Mouse (Mus musculus) skeletal muscle tissue, postnatal 0 days (tissue): ENCODE data around the gene Gm3238. TPM values are rescaled to one million over a fixed set of nuclear protein-coding genes. Genes with fewer than 3 reads are reported as not detected.

Experiments used
- polyA plus RNA-seq: library from polyadenylated mRNA; unstranded; fragments of >200 nt; fragmentation: Nextera tagmentation; extraction: Ambion mirVana; gene quantifications from 2 replicates; pipeline ENCODE4 v1.2.1, GENCODE M21; 2015

The Gm3238 gene
- not detected in 2 replicates for polyA plus RNA-seq

DNA sequence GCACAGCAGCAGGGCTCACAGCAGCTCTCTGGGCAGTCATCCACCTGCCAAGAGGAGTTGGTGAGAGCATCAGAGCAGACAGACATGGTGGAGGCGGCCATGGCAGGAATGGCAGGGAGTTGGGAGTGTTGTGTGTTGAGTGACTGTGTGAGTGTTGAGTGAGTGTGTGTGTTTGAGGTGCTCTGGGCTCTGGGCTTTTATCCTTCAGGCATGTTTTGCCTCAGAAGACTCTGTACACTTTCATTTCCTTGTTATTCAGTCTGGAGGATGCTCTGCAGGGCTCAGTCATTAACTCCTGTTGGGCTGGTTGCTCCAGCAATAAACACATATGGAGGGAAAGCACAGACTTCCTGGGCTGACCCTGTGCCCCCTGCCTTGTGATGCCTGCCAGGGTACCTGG lies at the start of gene Gm3238:
Gm3238 (minus strand) TSS at position 101 of the 400 bp plus-strand sequence.

DNA sequence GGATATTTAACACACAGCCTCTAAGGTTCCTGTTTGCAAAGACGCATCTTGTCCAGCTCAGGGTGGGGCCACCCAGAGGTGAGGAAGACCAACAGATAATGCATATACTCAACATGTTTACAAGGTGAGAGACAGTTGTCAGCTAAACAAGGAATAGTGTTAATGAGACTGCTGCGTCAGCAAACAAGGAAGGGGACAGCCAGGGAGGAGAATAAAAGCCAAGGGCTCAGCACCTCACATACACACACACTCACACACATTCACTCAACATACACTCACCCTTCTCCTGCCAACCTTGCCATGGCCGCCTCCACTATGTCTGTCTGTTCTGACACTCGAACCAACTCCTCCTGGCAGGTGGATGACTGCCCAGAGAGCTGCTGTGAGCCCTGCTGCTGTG lies 43.3 kb upstream of the Gm3238 start, which contains the start of gene Gm2696:
Gm2696 (plus strand) TSS at position 301 of the 400 bp plus-strand sequence.

DNA sequence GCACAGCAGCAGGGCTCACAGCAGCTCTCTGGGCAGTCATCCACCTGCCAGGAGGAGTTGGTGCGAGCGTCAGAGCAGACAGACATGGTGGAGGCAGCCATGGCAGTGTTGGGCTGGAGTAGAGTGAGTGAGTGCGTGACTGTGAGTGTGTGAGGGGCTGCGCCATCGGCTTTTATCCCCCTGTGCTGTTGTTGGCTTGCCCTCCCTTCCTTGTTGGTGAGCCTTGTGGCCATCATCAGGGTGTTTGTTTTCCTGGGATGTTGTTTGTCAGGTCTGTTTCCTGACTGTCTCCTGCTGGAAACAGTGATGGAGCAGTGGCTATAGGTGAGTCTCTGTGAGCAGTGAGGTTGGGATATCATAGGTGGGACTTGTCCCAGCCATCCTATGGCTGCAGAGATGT lies 40.6 kb upstream of the Gm3238 start, which contains the start of gene Gm9507:
Gm9507 (minus strand) TSS at position 101 of the 400 bp plus-strand sequence.

DNA sequence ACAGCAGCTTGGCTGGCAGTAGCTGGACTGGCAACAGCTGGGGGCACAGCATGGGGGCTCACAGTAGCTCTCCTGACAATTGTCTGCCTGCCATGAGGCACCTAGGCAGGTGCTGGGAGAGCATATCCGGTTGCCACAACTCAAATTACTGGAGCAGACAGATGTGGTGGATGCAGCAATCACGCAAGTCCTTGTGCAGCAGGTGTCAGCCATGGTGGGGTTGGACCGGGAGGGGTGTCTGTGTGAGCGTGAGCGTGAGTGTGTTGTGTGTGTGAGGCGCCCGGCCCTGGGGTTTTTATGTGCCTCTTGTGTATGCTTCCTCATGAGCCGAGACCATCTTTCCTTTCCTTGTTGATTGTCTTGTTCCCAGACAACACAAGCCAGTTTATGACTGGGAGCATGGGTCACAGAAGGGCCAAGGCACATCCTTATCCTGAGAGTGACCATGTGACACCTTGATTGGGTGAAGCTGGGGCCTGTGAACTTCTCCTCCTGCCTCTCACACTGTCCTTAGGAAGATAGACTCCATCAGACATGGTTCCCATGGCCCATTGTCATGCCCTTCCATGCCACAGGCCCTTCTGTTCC lies 27.9 kb upstream of the Gm3238 start, which contains the start of gene Gm19668:
Gm19668 (minus strand) TSS at position 213 of the 588 bp plus-strand sequence.

DNA sequence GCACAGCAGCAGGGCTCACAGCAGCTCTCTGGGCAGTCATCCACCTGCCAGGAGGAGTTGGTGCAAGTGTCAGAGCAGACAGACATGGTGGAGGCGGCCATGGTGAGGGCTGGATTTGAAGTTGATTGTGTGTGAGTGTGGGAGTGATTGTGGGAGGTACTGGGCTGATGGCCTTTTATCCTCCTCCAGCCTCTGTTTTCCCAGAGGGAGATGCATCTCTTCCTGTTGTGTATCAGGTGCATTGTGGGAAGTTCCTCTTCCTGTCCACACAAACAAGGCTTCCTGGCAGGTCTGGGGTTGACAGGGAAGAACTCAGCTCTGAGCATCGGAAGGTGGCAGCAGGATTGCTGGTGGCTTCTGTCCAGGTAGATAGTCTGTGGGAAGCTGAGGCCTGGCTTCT lies 23.9 kb upstream of the Gm3238 start, which contains the start of gene Gm9639:
Gm9639 (minus strand) TSS at position 101 of the 400 bp plus-strand sequence.

DNA sequence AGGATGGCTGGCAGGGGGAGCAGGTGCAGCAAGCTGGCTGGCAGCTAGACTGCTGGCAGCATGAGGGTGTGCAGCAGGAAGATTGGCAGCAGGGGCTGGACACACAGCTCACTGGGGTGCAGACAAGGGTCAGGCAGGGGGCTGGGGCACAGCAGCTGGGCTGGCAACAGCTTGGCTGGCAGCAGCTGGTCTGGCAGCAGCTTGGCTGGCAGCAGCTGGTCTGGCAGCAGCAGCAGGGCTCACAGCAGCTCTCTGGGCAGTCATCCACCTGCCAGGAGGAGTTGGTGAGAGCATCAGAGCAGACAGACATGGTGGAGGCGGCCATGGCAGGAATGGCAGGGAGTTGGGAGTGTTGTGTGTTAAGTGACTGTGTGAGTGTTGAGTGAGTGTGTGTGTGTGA lies 16.8 kb upstream of the Gm3238 start, which contains the start of gene Gm7137:
Gm7137 (minus strand) TSS at position 325 of the 400 bp plus-strand sequence.

DNA sequence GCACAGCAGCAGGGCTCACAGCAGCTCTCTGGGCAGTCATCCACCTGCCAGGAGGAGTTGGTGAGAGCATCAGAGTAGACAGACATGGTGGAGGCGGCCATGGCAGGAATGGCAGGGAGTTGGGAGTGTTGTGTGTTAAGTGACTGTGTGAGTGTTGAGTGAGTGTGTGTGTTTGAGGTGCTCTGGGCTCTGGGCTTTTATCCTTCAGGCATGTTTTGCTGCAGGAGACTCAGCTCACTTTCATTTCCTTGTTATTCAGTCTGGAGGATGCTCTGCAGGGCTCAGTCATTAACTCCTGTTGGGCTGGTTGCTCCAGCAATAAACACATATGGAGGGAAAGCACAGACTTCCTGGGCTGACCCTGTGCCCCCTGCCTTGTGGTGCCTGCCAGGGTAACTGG lies 11.3 kb upstream of the Gm3238 start, which contains the start of gene Gm3250:
Gm3250 (minus strand) TSS at position 101 of the 400 bp plus-strand sequence.

DNA sequence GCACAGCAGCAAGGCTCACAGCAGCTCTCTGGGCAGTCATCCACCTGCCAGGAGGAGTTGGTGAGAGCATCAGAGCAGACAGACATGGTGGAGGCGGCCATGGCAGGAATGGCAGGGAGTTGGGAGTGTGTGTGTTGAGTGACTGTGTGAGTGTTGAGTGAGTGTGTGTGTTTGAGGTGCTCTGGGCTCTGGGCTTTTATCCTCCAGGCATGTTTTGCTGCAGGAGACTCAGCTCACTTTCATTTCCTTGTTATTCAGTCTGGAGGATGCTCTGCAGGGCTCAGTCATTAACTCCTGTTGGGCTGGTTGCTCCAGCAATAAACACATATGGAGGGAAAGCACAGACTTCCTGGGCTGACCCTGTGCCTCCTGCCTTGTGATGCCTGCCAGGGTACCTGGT lies 5.7 kb upstream of the Gm3238 start, which contains the start of gene Gm7138:
Gm7138 (minus strand) TSS at position 101 of the 400 bp plus-strand sequence.

DNA sequence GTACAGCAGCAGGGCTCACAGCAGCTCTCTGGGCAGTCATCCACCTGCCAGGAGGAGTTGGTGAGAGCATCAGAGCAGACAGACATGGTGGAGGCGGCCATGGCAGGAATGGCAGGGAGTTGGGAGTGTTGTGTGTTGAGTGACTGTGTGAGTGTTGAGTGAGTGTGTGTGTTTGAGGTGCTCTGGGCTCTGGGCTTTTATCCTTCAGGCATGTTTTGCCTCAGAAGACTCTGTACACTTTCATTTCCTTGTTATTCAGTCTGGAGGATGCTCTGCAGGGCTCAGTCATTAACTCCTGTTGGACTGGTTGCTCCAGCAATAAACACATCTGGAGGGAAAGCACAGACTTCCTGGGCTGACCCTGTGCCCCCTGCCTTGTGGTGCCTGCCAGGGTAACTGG lies 11.5 kb downstream of the Gm3238 start, which contains the start of gene Gm3233:
Gm3233 (minus strand) TSS at position 101 of the 400 bp plus-strand sequence.

DNA sequence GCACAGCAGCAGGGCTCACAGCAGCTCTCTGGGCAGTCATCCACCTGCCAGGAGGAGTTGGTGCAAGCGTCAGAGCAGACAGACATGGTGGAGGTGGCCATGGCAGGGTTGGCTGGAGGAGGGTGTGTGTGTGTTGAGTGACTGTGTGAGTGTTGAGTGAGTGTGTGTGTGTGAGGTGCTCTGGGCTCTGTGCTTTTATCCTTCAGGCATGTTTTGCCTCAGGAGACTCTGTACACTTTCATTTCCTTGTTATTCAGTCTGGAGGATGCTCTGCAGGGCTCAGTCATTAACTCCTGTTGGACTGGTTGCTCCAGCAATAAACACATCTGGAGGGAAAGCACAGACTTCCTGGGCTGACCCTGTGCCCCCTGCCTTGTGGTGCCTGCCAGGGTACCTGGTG lies 19.9 kb downstream of the Gm3238 start, which contains the start of gene Gm9736:
Gm9736 (minus strand) TSS at position 101 of the 400 bp plus-strand sequence.

DNA sequence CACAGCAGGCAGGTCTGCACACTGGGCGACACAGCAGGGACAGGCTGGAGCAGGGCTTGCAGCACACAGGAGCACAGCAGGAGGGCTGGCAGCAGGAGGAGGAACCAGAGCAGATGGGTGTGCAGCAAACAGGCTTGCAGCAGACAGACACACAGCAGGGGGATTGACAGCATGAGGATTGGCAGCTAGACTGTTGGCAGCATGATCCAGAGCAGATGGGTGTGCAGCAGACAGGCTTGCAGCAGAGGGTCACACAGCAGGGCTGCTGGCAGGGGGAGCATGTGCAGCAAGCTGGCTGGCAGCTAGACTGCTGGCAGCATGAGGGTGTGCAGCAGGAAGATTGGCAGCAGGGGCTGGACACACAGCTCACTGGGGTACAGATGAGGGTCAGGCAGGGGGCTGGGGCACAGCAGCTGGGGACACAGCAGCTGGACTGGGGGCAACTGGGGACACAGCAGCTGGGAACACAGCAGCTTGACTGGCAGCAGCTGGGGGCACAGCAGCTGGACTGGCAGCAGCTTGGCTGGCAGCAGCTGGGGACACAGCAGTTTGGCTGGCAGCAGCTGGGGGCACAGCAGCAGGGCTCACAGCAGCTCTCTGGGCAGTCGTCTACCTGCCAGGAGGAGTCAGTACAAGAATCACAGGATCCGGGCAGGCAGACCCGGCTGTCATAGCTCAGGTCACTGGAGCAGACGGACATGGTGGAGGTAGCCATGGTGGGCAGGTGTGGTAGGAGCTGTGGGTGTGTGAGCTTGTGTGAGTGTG lies 29.0 kb downstream of the Gm3238 start, which contains the start of gene Gm18596:
Gm18596 (minus strand) TSS at position 715 of the 765 bp plus-strand sequence.

DNA sequence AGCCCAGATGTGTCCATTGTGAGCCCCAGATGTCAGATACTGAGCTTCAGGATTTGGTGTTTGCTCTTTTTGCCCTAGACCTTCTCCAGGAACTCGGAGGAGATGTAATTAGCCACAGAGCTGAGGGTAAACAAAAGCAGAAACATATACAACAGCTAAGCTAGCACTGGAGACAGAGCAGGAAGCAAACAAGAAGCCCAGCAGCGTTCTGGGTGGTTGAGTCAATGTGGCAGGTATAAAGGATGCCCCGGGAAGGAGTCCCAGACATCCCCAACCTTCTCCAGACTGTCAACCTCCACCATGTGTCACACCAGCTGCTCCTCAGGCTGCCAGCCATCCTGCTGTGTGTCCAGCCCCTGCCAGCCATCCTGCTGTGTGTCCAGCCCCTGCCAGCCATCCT lies 44.9 kb downstream of the Gm3238 start, which contains the start of gene Gm10100:
Gm10100 (plus strand) TSS at position 301 of the 400 bp plus-strand sequence.

Other genes starting within 250 kb of the Gm3238 start
- 1.6 and 1.8 TPM in 2 replicates for gene Itgb2, start 241.1 kb downstream of the Gm3238 start, polyA plus RNA-seq
- 79.3 and 92.3 TPM in 2 replicates for gene Pttg1ip, start 189.6 kb downstream of the Gm3238 start, polyA plus RNA-seq
- gene Sumo3, start 165.2 kb downstream of the Gm3238 start, polyA plus RNA-seq, result 133 and 146 TPM in 2 replicates
- gene Gm49325, start 165.1 kb downstream of the Gm3238 start, polyA plus RNA-seq, result 5.2 and 11.3 TPM in 2 replicates
- 112 and 114 TPM in 2 replicates for gene Ube2g2, start 149.1 kb downstream of the Gm3238 start, polyA plus RNA-seq
- 0.07 TPM in 1 of 2 replicates, not detected in the other for gene Tspear, start 84.8 kb downstream of the Gm3238 start, polyA plus RNA-seq
- not detected in 2 replicates for gene Gm19402, start 80.6 kb downstream of the Gm3238 start, polyA plus RNA-seq
- not detected in 2 replicates for gene Gm9508, start 74.1 kb downstream of the Gm3238 start, polyA plus RNA-seq
- gene Gm10272, start 64.7 kb downstream of the Gm3238 start, polyA plus RNA-seq, result not detected in 2 replicates
- gene Gm10024, start 59.9 kb downstream of the Gm3238 start, polyA plus RNA-seq, result not detected in 2 replicates
- not detected in 2 replicates for gene Gm10142, start 55.5 kb downstream of the Gm3238 start, polyA plus RNA-seq
- gene Krtap12-1, start 50.7 kb downstream of the Gm3238 start, polyA plus RNA-seq, result not detected in 2 replicates
- not detected in 2 replicates for gene Gm10100, start 44.8 kb downstream of the Gm3238 start, polyA plus RNA-seq
- gene Gm18596, start 28.7 kb downstream of the Gm3238 start, polyA plus RNA-seq, result not detected in 2 replicates
- not detected in 2 replicates for gene Gm9736, start 20.0 kb downstream of the Gm3238 start, polyA plus RNA-seq
- not detected in 2 replicates for gene Gm3233, start 11.6 kb downstream of the Gm3238 start, polyA plus RNA-seq
- gene Gm7138, start 5.6 kb upstream of the Gm3238 start, polyA plus RNA-seq, result not detected in 2 replicates
- gene Gm3250, start 11.2 kb upstream of the Gm3238 start, polyA plus RNA-seq, result not detected in 2 replicates
- not detected in 2 replicates for gene Gm7137, start 16.9 kb upstream of the Gm3238 start, polyA plus RNA-seq
- not detected in 2 replicates for gene Gm9639, start 23.8 kb upstream of the Gm3238 start, polyA plus RNA-seq
- gene Gm19668, start 27.8 kb upstream of the Gm3238 start, polyA plus RNA-seq, result not detected in 2 replicates
- gene Gm9507, start 40.5 kb upstream of the Gm3238 start, polyA plus RNA-seq, result not detected in 2 replicates
- not detected in 2 replicates for gene Gm2696, start 43.4 kb upstream of the Gm3238 start, polyA plus RNA-seq
- not detected in 2 replicates for gene Krtap10-4, start 55.8 kb upstream of the Gm3238 start, polyA plus RNA-seq
- gene Krtap10-10, start 64.6 kb upstream of the Gm3238 start, polyA plus RNA-seq, result not detected in 2 replicates
- not detected in 2 replicates for gene Gm36176, start 75.5 kb upstream of the Gm3238 start, polyA plus RNA-seq
- not detected in 2 replicates for gene Gm10318, start 81.5 kb upstream of the Gm3238 start, polyA plus RNA-seq
- gene Gm3285, start 90.7 kb upstream of the Gm3238 start, polyA plus RNA-seq, result not detected in 2 replicates
- gene Lrrc3, start 131.2 kb upstream of the Gm3238 start, polyA plus RNA-seq, result 0.61 and 0.74 TPM in 2 replicates
- gene Trpm2, start 199.2 kb upstream of the Gm3238 start, polyA plus RNA-seq, result 0.33 and 0.35 TPM in 2 replicates
- 12.9 and 13.1 TPM in 2 replicates for gene 1810043G02Rik, start 207.2 kb upstream of the Gm3238 start, polyA plus RNA-seq
- gene Pfkl, start 238.8 kb upstream of the Gm3238 start, polyA plus RNA-seq, result 13.1 and 19.4 TPM in 2 replicates